Mouse (Mus musculus) stomach, embryonic 14.5 days (tissue): Measurements from ENCODE around the gene Hdac8. TPM values are rescaled to one million over a fixed set of nuclear protein-coding genes. Genes with fewer than 3 reads are reported as not detected.
A peak's percentile ranks its signal among the peaks of the same experiment; 100 is the strongest.

Experiments
- ATAC-seq: fragments of 200-750 bp; cut with Nextera tagmentation; 2 replicates; pipeline ENCODE4 v1.8.0; 2017; ENCODE audit warnings: low read depth, moderate TSS enrichment; ENCODE audit not compliant: insufficient number of reproducible peaks, insufficient read depth, low FRiP score
- H3K27ac ChIP-seq: fragments of 300-500 bp; sonication (generic); 2 replicates; pipeline ENCODE4 v1.5.1; 2014; ENCODE audit warnings: mild to moderate bottlenecking, low read length, moderate library complexity, mixed read lengths
- H3K27me3 ChIP-seq: fragments of 300-500 bp; sonication (generic); 2 replicates; pipeline ENCODE4 v1.6.1; 2014; ENCODE audit warnings: low read length, control low read depth, mixed read lengths; ENCODE audit not compliant: control insufficient read depth, insufficient read depth
- H3K36me3 ChIP-seq: fragments of 300-500 bp; sonication (generic); 2 replicates; pipeline ENCODE4 v1.6.1; 2014; ENCODE audit warnings: mild to moderate bottlenecking, control low read depth, low read length, moderate library complexity, mixed read lengths; ENCODE audit not compliant: control insufficient read depth, insufficient read depth
- H3K4me1 ChIP-seq: fragments of 300-500 bp; sonication (generic); 2 replicates; pipeline ENCODE4 v1.6.1; 2014; ENCODE audit warnings: low read length, control low read depth, mixed read lengths; ENCODE audit not compliant: control insufficient read depth, insufficient read depth
- H3K4me2 ChIP-seq: fragments of 300-500 bp; sonication (generic); replicated peaks from 2 replicates; pipeline ENCODE4 v1.6.1; 2014; ENCODE audit warnings: low read depth, low read length, control low read depth
- H3K4me3 ChIP-seq: fragments of 300-500 bp; sonication (generic); 2 replicates; pipeline ENCODE4 v1.5.1; 2014; ENCODE audit warnings: low read depth, low read length, control low read depth
- H3K9ac ChIP-seq: fragments of 300-500 bp; sonication (generic); replicated peaks from 2 replicates; pipeline ENCODE4 v1.6.1; 2014; ENCODE audit warnings: low read depth, mild to moderate bottlenecking, control low read depth, low read length, moderate library complexity, mixed read lengths
- H3K9me3 ChIP-seq: fragments of 300-500 bp; sonication (generic); 2 replicates; pipeline ENCODE4 v1.6.1; 2016; ENCODE audit warnings: low read depth, low read length, control low read depth; ENCODE audit not compliant: control insufficient read depth
- WGBS: fragments of 180-500 bp; shearing (Covaris S2); extraction: QIAGEN DNeasy Blood & Tissue Kit; methylation state at CpG from one replicate; pipeline ENCODE4 v1.1.7; 2014; 5-methylcytosine and 5-hydroxymethylcytosine counted together
- polyA plus RNA-seq: library from polyadenylated mRNA; unstranded; fragments of >200 nt; fragmentation: Nextera tagmentation; extraction: Ambion mirVana; gene quantifications from 2 replicates; pipeline ENCODE4 v1.2.1, GENCODE M21; 2014

Hdac8 gene
- polyA plus RNA-seq, 1 experiment from 2014 or later, result 4.8 TPM

GRCm38 (mm10) chrX:102311119-102311518 is 194.0 kb downstream of the Hdac8 start:
- Histone ChIP-seq H3K27ac (no peak overlapping the region), H3K9ac (no peak overlapping the region), H3K9me3 (no peaks in the 10 kb centered on the region), H3K27me3 (no peaks in the 10 kb centered on the region), H3K4me3 (no peak overlapping the region), H3K4me2 (no peak overlapping the region), H3K36me3 (no peaks in the 10 kb centered on the region), H3K4me1 (no peaks in the 10 kb centered on the region)
- ATAC-seq, result no peak
- 63% methylated on average over 3 of the region's 3 CpGs for WGBS

GRCm38 (mm10) chrX:102307511-102307910 is 197.6 kb downstream of the Hdac8 start:
- no peaks in the 10 kb centered on the region for H3K27me3 ChIP-seq
- ATAC-seq, result no peak
- WGBS, result 70% methylated on average over 5 of the region's 5 CpGs
- H3K9me3 ChIP-seq, result no peaks in the 10 kb centered on the region
- H3K4me3 ChIP-seq, result no peak overlapping the region
- no peak overlapping the region for H3K27ac ChIP-seq
- H3K36me3 ChIP-seq, result no peaks in the 10 kb centered on the region
- H3K9ac ChIP-seq, result no peak overlapping the region
- no peak overlapping the region for H3K4me2 ChIP-seq
- no peaks in the 10 kb centered on the region for H3K4me1 ChIP-seq

GRCm38 (mm10) chrX:102305806-102306205 is 199.4 kb downstream of the Hdac8 start:
- Histone ChIP-seq H3K9ac (no peak overlapping the region), H3K36me3 (no peaks in the 10 kb centered on the region), H3K27me3 (no peaks in the 10 kb centered on the region), H3K4me3 (no peak overlapping the region), H3K4me2 (no peak overlapping the region), H3K9me3 (no peaks in the 10 kb centered on the region), H3K4me1 (no peaks in the 10 kb centered on the region), H3K27ac (no peak overlapping the region)
- 57% methylated on average over 4 of the region's 4 CpGs for WGBS
- ATAC-seq, result no peak

- Histone ChIP-seq H3K9ac (no peak overlapping the region), H3K4me2 (no peak overlapping the region), H3K36me3 (no peaks in the 10 kb centered on the region), H3K4me1 (no peaks in the 10 kb centered on the region), H3K4me3 (no peak overlapping the region), H3K27me3 (no peaks in the 10 kb centered on the region), H3K27ac (no peak overlapping the region), H3K9me3 (no peaks in the 10 kb centered on the region)
- no peak for ATAC-seq
- WGBS, result 72% methylated on average over 4 of the region's 4 CpGs
These were observed 200.2 kb downstream of the Hdac8 start for GRCm38 (mm10) chrX:102304914-102305313.

GRCm38 (mm10) chrX:102302476-102302875 is 202.7 kb downstream of the Hdac8 start:
- H3K9me3 ChIP-seq, result no peaks in the 10 kb centered on the region
- H3K4me1 ChIP-seq, result no peaks in the 10 kb centered on the region
- H3K36me3 ChIP-seq, result no peaks in the 10 kb centered on the region
- no peak overlapping the region for H3K4me3 ChIP-seq
- ATAC-seq, result no peak
- WGBS, result 40% methylated on average over 3 of the region's 3 CpGs
- no peak overlapping the region for H3K4me2 ChIP-seq
- no peaks in the 10 kb centered on the region for H3K27me3 ChIP-seq
- no peak overlapping the region for H3K9ac ChIP-seq
- no peak overlapping the region for H3K27ac ChIP-seq

- H3K4me3 ChIP-seq, result no peak overlapping the region
- no peaks in the 10 kb centered on the region for H3K36me3 ChIP-seq
- no peak for ATAC-seq
- H3K9ac ChIP-seq, result no peak overlapping the region
- no peak overlapping the region for H3K4me2 ChIP-seq
- H3K9me3 ChIP-seq, result no peaks in the 10 kb centered on the region
- 77% methylated on average over 3 of the region's 3 CpGs for WGBS
- H3K27ac ChIP-seq, result no peak overlapping the region
- H3K27me3 ChIP-seq, result no peaks in the 10 kb centered on the region
- no peaks in the 10 kb centered on the region for H3K4me1 ChIP-seq
These were observed 220.3 kb downstream of the Hdac8 start for GRCm38 (mm10) chrX:102284889-102285288.

- H3K27ac ChIP-seq, result no peak overlapping the region
- H3K27me3 ChIP-seq, result no peaks in the 10 kb centered on the region
- no peaks in the 10 kb centered on the region for H3K9me3 ChIP-seq
- ATAC-seq, result no peak
- no peak overlapping the region for H3K9ac ChIP-seq
- no peaks in the 10 kb centered on the region for H3K36me3 ChIP-seq
- no peak overlapping the region for H3K4me2 ChIP-seq
- H3K4me3 ChIP-seq, result no peak overlapping the region
- no peaks in the 10 kb centered on the region for H3K4me1 ChIP-seq
- WGBS, result 80% methylated on average over 14 of the region's 14 CpGs
These were observed 242.4 kb downstream of the Hdac8 start for GRCm38 (mm10) chrX:102262620-102263345.

GRCm38 (mm10) chrX:102259772-102260171 is 245.4 kb downstream of the Hdac8 start:
- H3K4me2 ChIP-seq, result no peak overlapping the region
- no peak for ATAC-seq
- H3K4me3 ChIP-seq, result no peak overlapping the region
- H3K27me3 ChIP-seq, result no peaks in the 10 kb centered on the region
- no peaks in the 10 kb centered on the region for H3K4me1 ChIP-seq
- no peaks in the 10 kb centered on the region for H3K9me3 ChIP-seq
- H3K9ac ChIP-seq, result no peak overlapping the region
- no peak overlapping the region for H3K27ac ChIP-seq
- H3K36me3 ChIP-seq, result no peaks in the 10 kb centered on the region
- 92% methylated on average over 4 of the region's 4 CpGs for WGBS

GRCm38 (mm10) chrX:102253892-102254291 is 251.3 kb downstream of the Hdac8 start:
- no peaks in the 10 kb centered on the region for H3K9me3 ChIP-seq
- H3K36me3 ChIP-seq, result no peaks in the 10 kb centered on the region
- WGBS, result 21% methylated on average over 7 of the region's 7 CpGs
- H3K4me3 ChIP-seq, result no peak overlapping the region
- H3K4me1 ChIP-seq, result no peaks in the 10 kb centered on the region
- ATAC-seq, result no peak
- no peak overlapping the region for H3K9ac ChIP-seq
- peaks cover 11% of the 10 kb centered on the region; the same call in 1 of the 2 replicates for H3K27me3 ChIP-seq
- peak overlapping the region; percentile 27; the same call in 1 of the 2 replicates for H3K4me2 ChIP-seq
- H3K27ac ChIP-seq, result no peak overlapping the region
